Mouse (Mus musculus): ENCODE results near the gene Oat. TPM values are rescaled to one million over a fixed set of nuclear protein-coding genes. Genes with fewer than 3 reads are reported as not detected.

Oat gene
- 38.9 and 42.5 TPM in 2 replicates for polyA plus RNA-seq (2012; rRNA removed)

GRCm38 (mm10) chr7:132576116-132576650, at the start of gene Oat:
TSS of gene Oat (minus strand) at chr7:132576398.

GRCm38 (mm10) chr7:132610468-132611318, 34.5 kb upstream of the Oat start, which contains the start of gene Lhpp:
TSS of gene Lhpp (plus strand) at chr7:132610638.

GRCm38 (mm10) chr7:132599071-132599975, 23.1 kb upstream of the Oat start, which contains the start of gene Nkx1-2:
TSS of gene Nkx1-2 (minus strand) at chr7:132599637.

Other genes starting within 250 kb of the Oat start
- gene Nkx1-2, start 23.2 kb upstream of the Oat start, polyA plus RNA-seq (2012; rRNA removed): not detected in 2 replicates
- gene Lhpp, start 34.2 kb upstream of the Oat start, polyA plus RNA-seq (2012; rRNA removed): 5.2 and 5.7 TPM in 2 replicates
- gene Fam53b, start 237.5 kb upstream of the Oat start, polyA plus RNA-seq (2012; rRNA removed): 9.9 and 12.2 TPM in 2 replicates